Mouse (Mus musculus) testis, adult 2 months (tissue): Measurements from ENCODE around the gene Olfm3.

Source experiments
- CTCF ChIP-seq: fragments of 200-500 bp; IDR thresholded peaks from 2 replicates; pipeline ENCODE4 v1.5.1; 2012; ENCODE audit warnings: low read depth, mild to moderate bottlenecking, inconsistent platforms, low read length, moderate library complexity; ENCODE audit not compliant: control insufficient read depth, insufficient read depth, insufficient replicate concordance
- POLR2A ChIP-seq: fragments of 200-500 bp; IDR thresholded peaks from 2 replicates; pipeline ENCODE4 v1.6.1; 2012; ENCODE audit warnings: low read depth, mild to moderate bottlenecking, inconsistent platforms, low read length, moderate library complexity; ENCODE audit not compliant: control insufficient read depth

DNA sequence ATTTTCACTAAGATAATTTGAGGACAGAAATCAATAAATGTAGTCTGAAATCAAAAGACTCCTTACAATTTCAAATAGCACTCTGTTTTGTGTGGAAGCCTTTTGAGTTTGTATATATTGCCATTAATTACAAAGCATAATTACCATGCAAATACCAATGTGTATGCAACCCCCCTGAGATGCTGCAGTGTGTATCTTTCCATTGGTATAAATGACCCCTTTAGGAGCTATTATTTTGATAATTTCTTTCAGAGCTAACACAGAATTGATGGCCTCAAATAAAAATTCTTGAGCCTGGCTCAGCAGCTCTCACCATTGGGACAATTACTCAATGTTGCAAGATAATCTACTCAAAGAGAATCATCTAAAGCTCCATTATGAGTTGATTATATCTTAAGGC is 67.3 kb downstream of the Olfm3 start:
- TF ChIP-seq CTCF: no peak
- TF ChIP-seq POLR2A: no peak
